Mouse (Mus musculus) hindbrain, embryonic 10.5 days (tissue): ENCODE data around the gene Txndc5. TPM values are rescaled to one million over a fixed set of nuclear protein-coding genes. Genes with fewer than 3 reads are reported as not detected.

ENCODE experiments used
- DNase-seq: peaks from one replicate; pipeline ENCODE4 v3.0.0-alpha.2; 2017; ENCODE audit warnings: low spot score
- H3K27ac ChIP-seq: fragments of 300-500 bp; sonication (generic); 2 replicates; pipeline ENCODE4 v1.5.1; 2016; ENCODE audit warnings: mild to moderate bottlenecking, moderate library complexity
- H3K27me3 ChIP-seq: fragments of 300-500 bp; sonication (generic); 2 replicates; pipeline ENCODE4 v1.6.1; 2016; ENCODE audit warnings: mild to moderate bottlenecking; ENCODE audit not compliant: poor library complexity, insufficient read depth, severe bottlenecking
- H3K36me3 ChIP-seq: fragments of 300-500 bp; sonication (generic); 2 replicates; pipeline ENCODE4 v1.6.1; 2016; ENCODE audit warnings: mild to moderate bottlenecking, moderate library complexity
- H3K4me1 ChIP-seq: fragments of 300-500 bp; sonication (generic); replicated peaks from 2 replicates; pipeline ENCODE4 v1.6.1; 2016; ENCODE audit warnings: mild to moderate bottlenecking
- H3K4me3 ChIP-seq: fragments of 300-500 bp; sonication (generic); 2 replicates; pipeline ENCODE4 v1.5.1; 2016; ENCODE audit warnings: mild to moderate bottlenecking, moderate library complexity
- H3K9me3 ChIP-seq: fragments of 300-500 bp; sonication (generic); 2 replicates; pipeline ENCODE4 v1.6.1; 2016; ENCODE audit warnings: mild to moderate bottlenecking, moderate library complexity
- WGBS: fragments of 180-500 bp; shearing (Covaris S2); methylation state at CpG from one replicate; pipeline ENCODE4 v1.1.7; 2016; 5-methylcytosine and 5-hydroxymethylcytosine counted together
- polyA plus RNA-seq: library from polyadenylated mRNA; unstranded; fragments of >200 nt; fragmentation: Nextera tagmentation; extraction: Ambion mirVana; gene quantifications from 2 replicates; pipeline ENCODE4 v1.2.1, GENCODE M21; 2016

Txndc5 gene
- polyA plus RNA-seq = 141 and 159 TPM in 2 replicates

DNA sequence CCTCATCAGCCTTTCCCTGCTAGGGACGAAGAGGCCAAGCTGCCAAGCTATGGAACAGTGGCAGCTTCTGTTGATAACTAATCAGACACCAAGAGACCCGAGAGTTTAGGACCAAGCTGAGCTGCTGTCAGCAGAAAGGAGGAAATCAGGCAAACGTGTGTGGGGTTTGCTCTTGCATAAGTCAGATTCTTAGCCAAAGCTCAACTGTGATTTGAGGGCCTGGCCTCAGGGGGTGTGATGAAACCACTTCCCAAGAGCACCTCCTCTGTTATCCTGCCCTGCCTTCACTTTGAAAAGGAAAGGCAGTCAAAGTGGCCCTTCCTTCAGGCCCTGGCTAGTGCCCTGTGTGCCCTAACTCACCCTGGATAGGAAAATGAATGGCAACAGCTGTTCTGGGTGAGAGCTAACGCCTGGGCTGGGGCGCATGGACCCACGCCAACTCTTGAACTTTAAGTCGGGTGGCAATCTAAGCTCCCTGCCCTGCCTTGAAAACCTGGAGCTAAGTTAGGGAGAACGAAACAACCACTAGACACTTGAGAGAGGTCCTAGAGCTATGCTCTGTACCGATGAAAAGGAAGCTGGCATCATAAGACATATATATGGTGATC lies at the start of gene Txndc5:
Gene Txndc5 (minus strand): TSS at position 138 of the 608 bp plus-strand sequence.
- 61% methylated on average over 9 of the region's 9 CpGs for WGBS
- Histone ChIP-seq H3K4me3 (peak within 1 kb of the TSS; percentile 90), H3K9me3 (no peaks in the 10 kb centered on the region), H3K27ac (peak within 1 kb of the TSS; percentile 93), H3K4me1 (peaks cover 32% of the 10 kb centered on the region), H3K27me3 (no peaks in the 10 kb centered on the region), H3K36me3 (peaks cover 5% of the 10 kb centered on the region)
- DNase-seq = no peak

DNA sequence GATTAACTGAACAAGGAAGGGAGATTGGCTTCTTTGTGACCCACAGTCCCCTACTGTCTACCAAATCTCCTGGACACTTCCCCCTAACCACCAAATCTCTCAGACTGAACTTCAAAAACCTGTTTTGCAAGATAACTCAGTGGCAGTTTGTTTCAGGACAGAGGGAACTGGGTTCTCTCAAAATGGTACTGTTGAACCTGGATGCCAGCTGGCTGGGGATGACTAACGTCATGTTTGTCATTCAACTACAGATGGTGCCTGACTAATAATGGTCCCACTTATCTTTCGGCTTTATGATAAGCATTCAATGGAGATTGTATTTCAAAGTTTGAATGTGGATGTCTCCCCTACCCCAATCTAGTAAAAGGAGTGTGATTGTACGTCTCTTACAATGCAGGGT lies 46.0 kb upstream of the Txndc5 start:
- Histone ChIP-seq H3K4me1 (0 out of 2 replicates have a peak, but pooled peaks cover under 1% of the 10 kb centered on the region), H3K27ac (no peak overlapping the region), H3K9me3 (no peaks in the 10 kb centered on the region), H3K36me3 (no peaks in the 10 kb centered on the region), H3K27me3 (no peaks in the 10 kb centered on the region), H3K4me3 (no peak overlapping the region)
- 86% methylated on average over 3 of the region's 3 CpGs for WGBS
- DNase-seq = no peak

DNA sequence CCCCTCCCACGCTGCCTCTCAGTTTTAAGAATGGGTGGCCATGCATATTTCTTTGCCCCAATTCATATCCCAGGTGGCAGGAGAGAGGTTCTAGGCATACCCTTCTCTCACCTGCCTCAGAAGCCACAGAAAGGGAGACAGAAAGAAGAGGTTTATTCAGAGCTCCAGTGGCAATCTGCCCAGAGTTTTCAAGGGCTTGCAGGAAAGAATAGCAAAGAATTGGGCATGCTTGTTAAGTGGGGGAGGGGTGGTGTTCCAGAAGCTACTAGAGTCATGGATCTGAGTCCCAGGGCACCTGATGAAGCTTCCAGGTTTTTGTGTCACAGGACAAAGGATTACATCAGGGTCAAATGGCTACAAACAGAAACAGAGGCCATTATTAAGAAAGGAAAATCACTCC lies 44.7 kb upstream of the Txndc5 start:
- WGBS = 93% methylated on average over 1 of the region's 1 CpGs
- H3K4me1 ChIP-seq = 0 out of 2 replicates have a peak, but pooled peaks cover 6% of the 10 kb centered on the region
- H3K27ac ChIP-seq = no peak overlapping the region
- no peaks in the 10 kb centered on the region for H3K9me3 ChIP-seq
- no peaks in the 10 kb centered on the region for H3K36me3 ChIP-seq
- no peak for DNase-seq
- H3K4me3 ChIP-seq = no peak overlapping the region
- H3K27me3 ChIP-seq = no peaks in the 10 kb centered on the region

- no peak overlapping the region for H3K27ac ChIP-seq
- H3K4me1 ChIP-seq = 0 out of 2 replicates have a peak, but pooled peaks cover 6% of the 10 kb centered on the region
- H3K9me3 ChIP-seq = no peaks in the 10 kb centered on the region
- no peak overlapping the region for H3K4me3 ChIP-seq
- no peaks in the 10 kb centered on the region for H3K36me3 ChIP-seq
- DNase-seq = no peak
- 86% methylated on average over 4 of the region's 4 CpGs for WGBS
- no peaks in the 10 kb centered on the region for H3K27me3 ChIP-seq
Observed at GRCm38 (mm10) chr13:38565245-38565644, 36.6 kb upstream of the Txndc5 start.

- Histone ChIP-seq H3K36me3 (no peaks in the 10 kb centered on the region), H3K4me1 (no peaks in the 10 kb centered on the region), H3K27me3 (no peaks in the 10 kb centered on the region), H3K27ac (no peak overlapping the region), H3K9me3 (no peaks in the 10 kb centered on the region), H3K4me3 (no peak overlapping the region)
- no peak for DNase-seq
- WGBS = 77% methylated on average over 11 of the region's 11 CpGs
Observed at GRCm38 (mm10) chr13:38554611-38555010, 26.0 kb upstream of the Txndc5 start.

DNA sequence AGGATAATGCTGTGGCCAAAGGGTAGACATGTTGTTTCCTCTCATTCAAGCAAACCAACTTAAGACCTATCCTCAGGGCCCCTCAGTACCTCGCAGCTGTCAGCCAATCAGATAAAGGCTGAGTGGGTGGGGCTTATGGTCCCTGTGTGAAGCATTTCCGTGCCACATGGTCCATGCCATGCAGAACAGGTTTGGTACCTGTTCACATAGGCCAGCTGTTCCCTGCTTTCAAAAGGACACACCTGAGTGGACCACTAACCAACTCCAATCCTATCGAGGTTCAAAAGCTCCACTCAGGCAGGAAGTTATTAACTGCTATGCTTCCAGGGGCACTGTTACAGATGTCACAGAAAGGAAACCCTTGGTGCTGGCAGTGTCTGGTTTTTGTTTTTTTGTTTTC lies 25.6 kb upstream of the Txndc5 start:
- WGBS = 84% methylated on average over 3 of the region's 3 CpGs
- no peak for DNase-seq
- Histone ChIP-seq H3K4me1 (no peaks in the 10 kb centered on the region), H3K27ac (no peak overlapping the region), H3K36me3 (no peaks in the 10 kb centered on the region), H3K9me3 (no peaks in the 10 kb centered on the region), H3K4me3 (no peak overlapping the region), H3K27me3 (no peaks in the 10 kb centered on the region)

GRCm38 (mm10) chr13:38548681-38549080 lies 20.1 kb upstream of the Txndc5 start:
- Histone ChIP-seq H3K4me3 (no peak overlapping the region), H3K4me1 (no peaks in the 10 kb centered on the region), H3K36me3 (no peaks in the 10 kb centered on the region), H3K9me3 (no peaks in the 10 kb centered on the region), H3K27ac (no peak overlapping the region), H3K27me3 (no peaks in the 10 kb centered on the region)
- WGBS = 84% methylated on average over 5 of the region's 5 CpGs
- no peak for DNase-seq

GRCm38 (mm10) chr13:38547717-38548116 lies 19.1 kb upstream of the Txndc5 start:
- no peak for DNase-seq
- WGBS = 90% methylated on average over 5 of the region's 5 CpGs
- H3K4me1 ChIP-seq = no peaks in the 10 kb centered on the region
- H3K36me3 ChIP-seq = no peaks in the 10 kb centered on the region
- H3K27me3 ChIP-seq = no peaks in the 10 kb centered on the region
- H3K4me3 ChIP-seq = no peak overlapping the region
- no peak overlapping the region for H3K27ac ChIP-seq
- H3K9me3 ChIP-seq = no peaks in the 10 kb centered on the region

DNA sequence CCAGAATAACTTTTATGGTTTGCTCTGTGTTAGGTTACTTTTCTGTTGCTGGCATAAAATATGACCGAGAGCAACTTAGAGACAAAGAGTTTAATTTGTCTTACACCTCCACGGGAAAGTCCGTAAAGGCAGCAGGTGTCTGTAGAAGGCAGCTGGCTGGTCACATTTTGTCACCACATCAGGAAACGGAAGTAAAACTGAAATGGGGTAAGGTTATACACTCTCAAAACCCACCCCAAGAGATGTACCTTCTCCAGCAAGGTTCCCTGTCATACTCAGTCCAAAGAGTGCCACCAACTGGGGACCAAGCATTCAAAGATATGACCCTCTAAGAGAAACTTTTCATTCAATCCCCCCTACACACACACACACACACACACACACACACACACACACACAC lies 18.1 kb upstream of the Txndc5 start:
- 85% methylated on average over 4 of the region's 4 CpGs for WGBS
- no peak overlapping the region for H3K4me3 ChIP-seq

GRCm38 (mm10) chr13:38545460-38545859 lies 16.8 kb upstream of the Txndc5 start:
- Histone ChIP-seq H3K36me3 (no peaks in the 10 kb centered on the region), H3K27ac (no peak overlapping the region), H3K27me3 (no peaks in the 10 kb centered on the region), H3K4me3 (no peak overlapping the region), H3K9me3 (no peaks in the 10 kb centered on the region), H3K4me1 (no peaks in the 10 kb centered on the region)
- no peak for DNase-seq
- 74% methylated on average over 3 of the region's 3 CpGs for WGBS

More for the DNA sequence above, 18.1 kb upstream of the Txndc5 start:
- DNase-seq = no peak
- no peaks in the 10 kb centered on the region for H3K36me3 ChIP-seq
- H3K27ac ChIP-seq = no peak overlapping the region
- no peaks in the 10 kb centered on the region for H3K27me3 ChIP-seq
- H3K4me1 ChIP-seq = no peaks in the 10 kb centered on the region
- no peaks in the 10 kb centered on the region for H3K9me3 ChIP-seq

GRCm38 (mm10) chr13:38544769-38545445 lies 16.3 kb upstream of the Txndc5 start:
- Histone ChIP-seq H3K27me3 (no peaks in the 10 kb centered on the region), H3K4me3 (no peak overlapping the region), H3K27ac (no peak overlapping the region), H3K36me3 (no peaks in the 10 kb centered on the region), H3K4me1 (no peaks in the 10 kb centered on the region), H3K9me3 (no peaks in the 10 kb centered on the region)
- WGBS = 89% methylated on average over 8 of the region's 8 CpGs
- DNase-seq = no peak

- no peak overlapping the region for H3K27ac ChIP-seq
- DNase-seq = no peak
- no peaks in the 10 kb centered on the region for H3K36me3 ChIP-seq
- H3K4me1 ChIP-seq = no peaks in the 10 kb centered on the region
- H3K27me3 ChIP-seq = no peaks in the 10 kb centered on the region
- H3K9me3 ChIP-seq = no peaks in the 10 kb centered on the region
- 85% methylated on average over 8 of the region's 8 CpGs for WGBS
- H3K4me3 ChIP-seq = no peak overlapping the region
Observed at GRCm38 (mm10) chr13:38543455-38544125, 15.0 kb upstream of the Txndc5 start.
